Comparison of ENCODE assay signal across 22 mouse cellular contexts in genomic region chrX:85803006-85803405, GRCm38 (mm10).
"Had no signal": no experiment of that assay in that cellular context is flagged by ENCODE, and none has a peak within 500 bp of the region (broad histone marks: within the 10 kb centered on the region; RNA-seq: fewer than 3 reads in every experiment).

No protein-coding gene starts in this region.

- H3K9me3 ChIP-seq: heart, embryonic 10.5 days; heart, embryonic 12.5 days; hindbrain, embryonic 10.5 days; hindbrain, embryonic 12.5 days; limb, embryonic 13.5 days; limb, embryonic 15.5 days; liver, embryonic 12.5 days had no signal

- H3K27ac ChIP-seq: heart, embryonic 10.5 days; hindbrain, embryonic 10.5 days; hindbrain, embryonic 12.5 days; hindbrain, embryonic 14.5 days; limb, embryonic 13.5 days; limb, embryonic 15.5 days; liver, embryonic 12.5 days had no signal

- H3K4me2 ChIP-seq: heart, embryonic 12.5 days; hindbrain, embryonic 12.5 days; hindbrain, embryonic 14.5 days; limb, embryonic 13.5 days; limb, embryonic 15.5 days; liver, embryonic 12.5 days had no signal

- ATAC-seq: hindbrain, embryonic 16.5 days; intestine, postnatal 0 days; liver, embryonic 12.5 days had no signal

- H3K27me3 ChIP-seq: heart, embryonic 12.5 days; hindbrain, embryonic 12.5 days; limb, embryonic 13.5 days; limb, embryonic 15.5 days; liver, embryonic 12.5 days had no signal

- H3K4me1 ChIP-seq: heart, embryonic 10.5 days; heart, embryonic 12.5 days; hindbrain, embryonic 10.5 days; hindbrain, embryonic 12.5 days; limb, embryonic 13.5 days; limb, embryonic 15.5 days; liver, embryonic 12.5 days had no signal

- H3K36me3 ChIP-seq: heart, embryonic 10.5 days; heart, embryonic 12.5 days; hindbrain, embryonic 10.5 days; hindbrain, embryonic 12.5 days; limb, embryonic 13.5 days; limb, embryonic 15.5 days; liver, embryonic 12.5 days had no signal

- H3K4me3 ChIP-seq: heart, embryonic 10.5 days; heart, embryonic 12.5 days; hindbrain, embryonic 10.5 days; hindbrain, embryonic 12.5 days; limb, embryonic 13.5 days; limb, embryonic 15.5 days; liver, embryonic 12.5 days had no signal

- H3K9ac ChIP-seq: heart, embryonic 12.5 days; hindbrain, embryonic 12.5 days; hindbrain, embryonic 14.5 days; limb, embryonic 13.5 days; limb, embryonic 15.5 days; liver, embryonic 12.5 days had no signal

- DNase-seq: gastrocnemius, postnatal 14 days; gastrocnemius, postnatal 36 days; heart, adult 18-20 months; heart, postnatal 10 days; heart, postnatal 4 days; kidney, adult 18-20 months; kidney, adult 8-10 months; kidney, postnatal 14 days; kidney, postnatal 36 days; layer of hippocampus, adult 9-11 months; layer of hippocampus, postnatal 36 days; left cerebral cortex, postnatal 4 days had no signal
